Mouse (Mus musculus): Measurements from ENCODE around the gene Tbc1d10b.

The Tbc1d10b gene

DNA sequence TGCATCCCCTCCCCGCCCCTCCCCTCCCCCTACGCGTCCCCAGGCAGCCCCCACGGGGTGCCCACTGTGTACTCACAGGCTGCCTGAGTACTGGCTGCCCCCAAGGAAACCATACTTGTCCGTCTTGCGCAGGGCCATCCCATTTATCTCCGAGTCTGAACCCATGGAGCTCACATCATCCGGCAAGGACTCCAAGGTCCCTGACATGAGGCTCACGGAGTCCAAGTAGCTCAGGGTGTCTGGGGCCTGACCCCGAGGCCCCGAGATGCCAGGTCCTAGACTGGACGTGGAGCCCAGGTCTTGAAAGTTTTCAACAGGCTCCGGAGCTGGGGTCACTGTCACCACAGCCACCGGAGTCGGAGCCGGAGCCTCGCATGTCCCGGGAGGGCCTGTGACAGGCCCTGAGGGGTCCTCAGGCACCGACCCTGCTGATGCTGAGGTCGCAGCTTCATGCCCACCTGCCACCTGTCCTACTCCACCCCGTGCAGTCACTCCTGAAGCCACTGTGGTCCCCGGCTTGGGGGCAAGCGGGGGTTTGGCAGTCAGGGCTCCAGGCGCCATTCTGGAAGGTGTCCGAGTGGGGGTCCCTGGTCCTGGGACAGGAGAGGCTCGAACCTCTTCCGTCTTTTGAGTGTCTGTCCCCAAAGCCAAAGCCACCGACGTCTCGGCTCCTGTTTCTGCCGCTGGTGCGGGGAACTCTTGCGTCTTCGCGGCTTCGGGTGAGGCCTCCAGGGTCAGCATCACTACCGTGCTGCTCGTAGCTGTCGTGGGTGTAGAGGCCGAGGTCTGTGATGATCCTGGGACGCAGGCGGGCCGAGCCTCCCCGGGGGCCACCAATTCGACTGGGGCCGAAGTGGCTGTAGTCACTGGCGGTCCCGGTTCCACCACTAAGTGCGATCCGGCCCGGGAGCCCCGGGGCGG, 634 bp downstream of the Tbc1d10b start:
- DNase-seq (ENCODE audit: low read depth in 2 of 2, low spot score in 2 of 2), result peak; percentile 33 to 39

DNA sequence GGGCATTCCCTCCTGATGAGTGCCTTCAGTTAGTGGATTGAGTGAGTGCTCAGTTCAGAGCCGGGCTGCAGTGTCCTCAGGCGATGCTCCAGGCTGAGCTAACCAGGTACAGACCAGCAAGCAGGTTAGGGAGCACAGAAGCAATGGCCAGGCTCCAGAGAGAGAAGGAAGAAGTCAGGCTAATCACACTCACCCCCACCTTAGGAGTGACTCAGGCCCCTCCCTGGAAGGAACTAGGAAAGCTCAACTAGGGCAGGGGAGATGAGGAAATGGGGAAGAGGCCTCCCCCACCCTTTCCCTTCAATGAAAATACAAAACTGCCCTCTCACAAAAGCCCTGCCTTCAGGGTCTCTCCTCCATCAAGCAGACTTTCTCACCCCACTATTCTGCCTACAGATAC, 1.7 kb downstream of the Tbc1d10b start:
- no peak for DNase-seq (ENCODE audit: low read depth in 2 of 2, low spot score in 2 of 2)

DNA sequence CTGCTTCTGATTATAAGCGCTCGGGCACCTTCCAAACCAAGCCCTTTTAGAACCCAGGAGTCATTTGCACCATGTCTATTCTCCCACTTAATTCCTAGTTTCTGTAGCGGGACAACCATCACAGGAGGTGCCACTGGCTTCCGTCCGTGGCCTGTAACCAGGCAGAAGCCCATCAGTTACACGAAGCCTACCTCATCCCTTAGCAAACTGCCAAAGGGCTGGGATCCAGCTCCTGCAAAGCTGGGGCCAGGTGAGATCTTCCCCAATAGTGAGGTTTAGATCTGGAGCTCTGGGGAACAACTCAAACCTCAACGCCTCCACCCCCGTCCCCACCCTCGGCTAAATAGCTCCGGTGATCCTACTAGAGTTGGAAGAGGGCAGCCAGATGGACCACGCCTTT, 11.8 kb downstream of the Tbc1d10b start:
- DNase-seq (ENCODE audit: low read depth in 2 of 2, low spot score in 2 of 2), result no peak

- DNase-seq (ENCODE audit: low read depth in 2 of 2, low spot score in 2 of 2), result peak; percentile 93 to 94
These were observed 12.5 kb downstream of the Tbc1d10b start, which contains the start of gene Cd2bp2 for GRCm38 (mm10) chr7:127195544-127196295. Gene Cd2bp2 (minus strand): TSS chr7:127196050.

GRCm38 (mm10) chr7:127194633-127195029, 13.6 kb downstream of the Tbc1d10b start:
- no peak for DNase-seq (ENCODE audit: low read depth in 2 of 2, low spot score in 2 of 2)

- no peak for DNase-seq (ENCODE audit: low read depth in 2 of 2, low spot score in 2 of 2)
These were observed 14.1 kb downstream of the Tbc1d10b start for GRCm38 (mm10) chr7:127194011-127194632.

DNA sequence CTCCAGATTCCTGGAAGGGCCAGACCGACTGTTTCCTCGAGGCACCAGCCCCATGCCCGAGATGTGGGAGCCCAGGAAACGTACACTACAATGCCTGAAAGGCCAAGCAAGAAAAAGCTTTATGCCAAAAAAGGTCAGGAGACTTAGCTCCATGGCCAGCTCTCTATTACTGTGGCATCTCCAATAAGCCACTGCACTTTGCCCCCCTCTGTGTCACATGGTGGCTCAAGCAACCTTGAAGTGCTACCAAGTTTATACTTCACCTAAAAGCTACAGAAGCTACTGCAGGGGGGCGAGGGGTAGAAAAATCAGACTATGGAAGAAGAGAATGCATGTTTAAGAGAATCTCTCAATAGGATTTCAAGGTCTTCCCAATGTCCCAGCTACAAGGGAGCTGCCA, 15.3 kb downstream of the Tbc1d10b start:
- DNase-seq (ENCODE audit: low read depth in 2 of 2, low spot score in 2 of 2), result no peak

DNA sequence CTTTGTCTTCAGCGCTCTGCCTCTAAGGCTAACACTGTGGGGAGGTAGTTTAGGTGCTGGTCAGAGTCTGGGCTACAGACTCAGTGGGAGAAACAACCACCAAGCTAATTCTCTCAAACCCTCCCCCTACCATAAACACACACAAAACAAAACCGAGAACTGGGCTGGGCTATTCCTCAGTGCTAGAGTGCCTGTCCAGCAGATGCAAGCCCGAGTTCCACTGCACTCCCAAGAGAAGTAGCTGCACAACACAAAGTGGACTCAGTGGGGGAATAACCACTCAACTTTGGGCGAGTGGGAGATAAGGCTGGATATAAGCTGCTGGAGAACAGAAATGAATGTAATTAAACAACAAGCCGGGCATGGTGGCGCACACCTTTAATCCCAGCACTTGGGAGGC, 17.6 kb downstream of the Tbc1d10b start:
- DNase-seq (ENCODE audit: low read depth in 2 of 2, low spot score in 2 of 2), result no peak

- DNase-seq (ENCODE audit: low read depth in 2 of 2, low spot score in 2 of 2), result peak in 1 of 2 experiments; percentile 52
These were observed 19.7 kb downstream of the Tbc1d10b start for GRCm38 (mm10) chr7:127188305-127189276.

GRCm38 (mm10) chr7:127187351-127187750, 20.9 kb downstream of the Tbc1d10b start:
- no peak for DNase-seq (ENCODE audit: low read depth in 2 of 2, low spot score in 2 of 2)

DNA sequence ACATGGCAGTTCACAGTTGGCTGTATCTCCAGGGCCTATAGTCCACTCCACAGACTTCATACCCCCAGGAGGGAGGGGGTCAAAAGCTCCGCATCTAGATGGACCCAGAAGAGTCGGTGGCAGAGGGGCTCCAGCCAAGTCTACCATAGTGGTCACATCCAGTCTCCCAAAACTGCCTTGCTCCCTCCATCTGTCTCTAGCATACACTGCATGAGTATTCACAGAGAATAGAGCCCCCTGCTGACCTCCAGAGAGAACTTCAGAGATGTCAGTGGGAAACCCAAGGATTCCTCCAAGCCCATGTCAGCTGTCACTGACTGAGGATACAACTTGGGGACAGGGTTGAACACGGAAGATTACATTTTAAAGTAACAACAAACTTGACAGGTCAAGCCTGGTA, 22.7 kb downstream of the Tbc1d10b start:
- DNase-seq (ENCODE audit: low read depth in 2 of 2, low spot score in 2 of 2), result no peak

DNA sequence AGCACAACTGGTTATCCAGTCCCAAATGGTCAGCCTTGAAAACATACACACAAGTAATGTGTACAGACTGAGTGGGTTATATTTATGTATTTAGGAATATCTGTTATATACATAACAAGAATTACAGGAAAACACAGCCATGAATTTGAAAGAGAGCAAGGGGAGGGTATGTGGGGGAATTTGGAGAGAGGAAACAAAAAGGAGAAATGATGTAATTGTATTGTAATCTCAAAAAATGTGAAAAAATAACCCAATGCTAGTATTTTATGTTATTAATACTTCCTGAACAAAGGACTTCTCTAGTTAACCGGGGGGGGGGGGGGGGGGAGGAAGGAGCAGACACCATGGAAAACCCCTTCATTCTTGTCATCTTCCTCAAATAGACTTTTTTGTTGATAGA, 23.5 kb downstream of the Tbc1d10b start:
- no peak for DNase-seq (ENCODE audit: low read depth in 2 of 2, low spot score in 2 of 2)

DNA sequence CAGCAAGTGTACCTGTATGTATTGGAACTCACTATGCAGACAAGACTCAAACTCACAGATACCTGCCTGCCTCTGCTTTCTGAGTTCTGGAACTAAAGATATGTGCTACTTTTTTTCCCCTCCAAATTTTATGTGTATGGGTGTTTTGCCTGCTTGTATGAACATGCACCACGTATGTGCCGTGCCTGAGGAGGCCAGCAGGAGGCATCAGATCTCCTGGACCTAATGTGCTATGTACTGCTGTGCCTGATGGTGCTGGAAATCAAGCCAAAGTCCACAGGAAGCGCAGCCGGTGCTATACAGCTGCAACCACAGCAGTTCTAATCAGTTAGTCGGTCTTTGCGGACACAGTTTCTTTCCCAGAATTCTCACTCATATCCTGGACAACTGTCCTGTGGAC, 24.4 kb downstream of the Tbc1d10b start:
- no peak for DNase-seq (ENCODE audit: low read depth in 2 of 2, low spot score in 2 of 2)

GRCm38 (mm10) chr7:127183345-127183744, 24.9 kb downstream of the Tbc1d10b start:
- DNase-seq (ENCODE audit: low read depth in 2 of 2, low spot score in 2 of 2), result no peak

DNA sequence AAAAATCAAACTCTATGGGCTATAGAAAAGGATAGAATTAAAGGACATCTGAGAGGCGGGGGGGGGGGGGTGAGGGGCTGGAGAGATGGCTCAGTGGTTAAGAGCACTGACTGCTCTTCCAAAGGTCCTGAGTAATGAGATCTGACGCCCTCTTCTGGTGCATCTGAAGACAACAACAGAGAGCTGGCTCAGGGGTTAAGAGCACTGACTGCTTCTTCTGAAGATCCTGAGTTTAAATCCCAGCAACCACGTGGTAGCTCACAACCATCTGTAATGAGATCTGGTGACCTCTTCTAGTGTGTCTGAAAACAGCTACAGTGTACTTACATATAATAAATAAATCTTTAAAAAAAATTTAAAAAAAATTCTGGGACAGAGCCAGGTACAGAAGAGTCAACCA, 26.5 kb downstream of the Tbc1d10b start:
- peak in 1 of 2 experiments; percentile 39 for DNase-seq (ENCODE audit: low read depth in 2 of 2, low spot score in 2 of 2)

DNA sequence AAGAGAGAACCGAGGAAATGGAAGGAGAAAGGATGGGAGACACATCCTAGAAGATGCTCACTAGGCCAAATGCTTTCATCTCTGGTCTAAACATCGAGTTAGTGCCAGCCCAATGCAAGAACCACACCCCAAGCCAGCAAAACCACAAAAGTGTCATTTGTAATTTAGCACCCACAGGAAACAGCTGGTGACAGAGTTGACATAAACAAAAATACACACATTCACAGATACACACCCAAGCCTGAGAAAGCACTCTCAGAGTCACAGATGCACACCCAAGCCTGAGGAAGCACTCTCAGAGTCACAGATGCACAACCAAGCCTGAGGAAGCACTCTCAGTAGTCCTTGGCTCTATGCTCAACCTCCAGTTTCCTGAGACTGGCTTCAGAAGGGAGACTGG, 27.5 kb downstream of the Tbc1d10b start:
- DNase-seq (ENCODE audit: low read depth in 2 of 2, low spot score in 2 of 2), result peak; percentile 35 to 56

DNA sequence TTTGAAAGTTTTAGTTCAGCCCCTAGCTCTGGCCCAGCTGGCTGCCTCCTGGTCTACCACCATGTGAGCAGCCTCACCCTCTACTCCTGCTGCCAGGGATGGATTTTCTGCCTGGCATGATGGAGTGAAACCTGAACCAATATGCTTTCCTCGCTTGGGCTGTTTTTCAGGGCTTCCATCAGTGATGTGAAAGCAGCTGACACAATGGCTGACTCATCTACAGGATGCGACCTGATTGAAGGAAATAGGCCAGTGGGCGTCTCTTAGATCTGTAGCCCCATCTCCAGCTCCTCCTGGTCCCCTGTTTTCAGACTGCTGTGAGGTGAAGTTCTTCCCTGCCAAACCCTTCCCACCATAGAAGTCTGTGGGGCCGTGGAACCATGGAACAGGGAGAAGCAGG, 31.3 kb downstream of the Tbc1d10b start:
- no peak for DNase-seq (ENCODE audit: low read depth in 2 of 2, low spot score in 2 of 2)

DNA sequence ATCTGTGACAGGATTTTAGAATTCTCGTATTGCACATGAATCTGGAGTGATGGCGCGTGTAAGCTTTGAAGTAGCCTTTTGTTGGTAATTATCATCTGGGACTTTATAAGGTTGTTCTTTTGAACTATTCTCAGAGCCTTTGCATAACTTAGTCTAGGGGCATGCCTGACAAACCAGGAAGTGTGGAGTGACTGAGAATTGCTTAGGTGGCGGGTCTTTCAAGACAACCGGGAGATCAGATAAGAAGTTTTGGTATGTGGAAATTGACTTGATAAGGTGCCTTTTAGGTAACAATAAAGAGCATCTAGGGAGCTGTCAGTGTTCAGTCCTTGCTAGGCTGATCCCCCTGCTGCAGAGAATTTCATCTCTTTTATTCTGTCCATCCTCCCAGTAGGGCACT, 41.8 kb downstream of the Tbc1d10b start:
- DNase-seq (ENCODE audit: low read depth in 2 of 2, low spot score in 2 of 2), result no peak

GRCm38 (mm10) chr7:127165607-127166493, 42.4 kb downstream of the Tbc1d10b start:
- no peak for DNase-seq (ENCODE audit: low read depth in 2 of 2, low spot score in 2 of 2)

DNA sequence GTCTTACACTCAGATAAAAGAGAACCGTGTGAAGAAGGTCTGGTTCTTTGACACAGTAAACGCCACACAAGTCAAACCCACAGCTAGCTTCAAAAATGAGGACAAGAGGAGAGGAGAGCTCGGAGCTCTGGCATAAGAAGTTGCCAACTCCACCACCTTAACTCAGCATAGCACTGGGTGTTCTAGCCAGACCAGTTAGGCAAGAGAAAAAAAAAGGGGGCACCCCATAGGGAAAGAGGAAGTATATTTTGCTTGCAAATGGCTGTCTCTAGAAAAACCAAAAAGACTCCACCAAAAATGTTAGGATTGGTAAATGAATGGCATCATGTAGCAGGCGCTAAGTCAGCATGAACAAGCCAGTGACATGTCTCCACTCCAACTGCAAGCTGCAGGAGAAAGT, 44.3 kb downstream of the Tbc1d10b start:
- no peak for DNase-seq (ENCODE audit: low read depth in 2 of 2, low spot score in 2 of 2)
